Mouse (Mus musculus): ENCODE measurements at regions not wholly inside any gene's neighbourhood (a gene's known extent, or its start where the extent isn't known, plus 50 kb on each side); places are given as distances from the start of the nearest gene placed in this dataset.
"Not testable (repeated sequence)": the region's sequence is repeated elsewhere in the genome, so short reads cannot be mapped to it uniquely, and the experiment has no call there.

DNA sequence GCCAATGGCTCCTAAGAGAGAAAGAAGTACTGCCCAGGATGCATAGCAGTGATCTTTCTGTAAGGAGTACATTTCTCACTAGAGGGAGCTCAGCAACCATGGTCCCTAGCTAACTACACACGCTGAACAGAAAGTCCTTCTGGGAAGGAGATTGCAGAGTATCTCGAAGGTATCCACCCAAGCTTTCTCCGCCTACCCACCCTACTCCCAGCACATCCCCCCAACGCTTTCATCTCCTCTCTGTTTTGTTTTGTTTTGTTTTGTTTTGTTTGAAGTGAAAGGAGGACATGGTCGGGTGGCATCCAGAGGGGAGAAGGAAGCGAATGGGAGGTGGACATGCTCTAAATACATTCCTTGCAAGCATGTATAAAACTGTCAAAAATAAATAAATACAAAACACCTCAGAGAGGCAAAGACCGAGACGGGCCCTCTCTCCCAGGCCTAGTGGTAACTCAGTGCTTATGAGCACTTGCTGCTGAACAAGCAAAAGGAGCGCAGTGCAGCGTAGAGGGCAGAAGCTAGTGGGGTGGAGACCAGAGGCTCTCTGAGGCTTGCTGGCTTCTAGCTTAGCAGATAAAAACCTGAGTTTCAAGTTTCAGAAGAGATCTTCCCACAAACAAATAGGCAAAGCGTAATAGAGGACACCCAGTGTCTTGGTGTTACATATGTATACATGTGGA, 83.9 kb upstream of the Gcfc2 start:
- DNase-seq (ENCODE audit: low read depth, low spot score), result no peak
- Histone ChIP-seq H3K27ac (ENCODE audit: control insufficient read depth, low read depth, low read length) (no peak overlapping the region), H3K9me3 (replicated peaks; ENCODE audit: insufficient read depth, low read length) (no peaks in the 10 kb centered on the region), H3K9ac (ENCODE audit: control insufficient read depth, low read depth, low read length, poor library complexity, severe bottlenecking) (no peak overlapping the region), H3K79me2 (ENCODE audit: control insufficient read depth, insufficient read depth, low read length, poor library complexity) (no peaks in the 10 kb centered on the region), H3K4me1 (ENCODE audit: control insufficient read depth in 1 of 2, insufficient read depth in 2 of 2, low read length in 2 of 2) (no peaks in the 10 kb centered on the region), H3K27me3 (ENCODE audit: control insufficient read depth in 1 of 2, insufficient read depth in 2 of 2, low read length in 2 of 2) (no peaks in the 10 kb centered on the region), H3K36me3 (ENCODE audit: control insufficient read depth in 1 of 2, insufficient read depth in 2 of 2, low read length in 2 of 2) (no peaks in the 10 kb centered on the region), H3K4me3 (ENCODE audit: control insufficient read depth in 1 of 2, insufficient read depth in 1 of 2, low read depth in 2 of 2, low read length in 2 of 2) (no peak overlapping the region)
- TF ChIP-seq TBP (IDR thresholded peaks at IDR 0.05; ENCODE audit: low read depth, low read length), result no peak
- no peak for TF ChIP-seq ETS1 (IDR thresholded peaks at IDR 0.05; ENCODE audit: low read depth, low read length)
- TF ChIP-seq RCOR1 (IDR thresholded peaks at IDR 0.05; ENCODE audit: low read depth, low read length), result no peak

DNA sequence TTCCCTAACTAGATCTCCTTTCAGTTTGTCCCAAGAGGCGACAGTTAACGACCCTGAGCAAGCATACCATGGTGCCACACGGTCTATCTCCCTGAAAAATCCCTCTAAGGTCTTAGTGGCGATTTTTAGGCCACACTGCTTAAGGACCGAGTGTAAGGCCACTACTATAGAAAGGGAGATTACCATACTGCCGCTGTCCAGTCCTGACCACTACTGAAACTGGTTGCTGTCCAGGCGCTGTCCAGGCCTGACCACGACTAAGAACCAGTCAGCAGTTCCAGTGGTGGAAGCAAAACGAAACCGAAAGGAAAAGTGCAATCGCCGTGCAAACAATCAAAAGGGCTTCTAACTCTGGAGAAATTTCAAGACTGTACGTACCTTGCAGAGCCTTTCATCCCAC, 55.3 kb upstream of the Gcfc2 start:
- not testable (repeated sequence) for H3K9ac ChIP-seq (ENCODE audit: control insufficient read depth, low read depth, low read length, poor library complexity, severe bottlenecking); H3K27me3 ChIP-seq (ENCODE audit: control insufficient read depth in 1 of 2, insufficient read depth in 2 of 2, low read length in 2 of 2); H3K27ac ChIP-seq (ENCODE audit: control insufficient read depth, low read depth, low read length); H3K79me2 ChIP-seq (ENCODE audit: control insufficient read depth, insufficient read depth, low read length, poor library complexity); H3K9me3 ChIP-seq (replicated peaks; ENCODE audit: insufficient read depth, low read length); H3K4me1 ChIP-seq (ENCODE audit: control insufficient read depth in 1 of 2, insufficient read depth in 2 of 2, low read length in 2 of 2); H3K36me3 ChIP-seq (ENCODE audit: control insufficient read depth in 1 of 2, insufficient read depth in 2 of 2, low read length in 2 of 2); H3K4me3 ChIP-seq (ENCODE audit: control insufficient read depth in 1 of 2, insufficient read depth in 1 of 2, low read depth in 2 of 2, low read length in 2 of 2); DNase-seq (ENCODE audit: low read depth, low spot score)

Data from MEL (cell line).